Mouse (Mus musculus) left cerebral cortex, postnatal 14 days (tissue): ENCODE measurements at regions not wholly inside any gene's neighbourhood (a gene's known extent, or its start where the extent isn't known, plus 50 kb on each side); places are given as distances from the start of the nearest gene placed in this dataset.

Experiments
- DNase-seq, 2 experiments: peaks; one replicate each; pipeline ENCODE4 v3.0.0; 2021 to 2022; ENCODE audit warnings: low spot score in 2 of 2, mixed read lengths in 1 of 2
- intact Hi-C: fragments of 180-260 bp; cut with DNase I; formaldehyde crosslinking; loops from one replicate; pipeline ENCODE4 v1.15.1; 2025

- no peak for DNase-seq
- intact Hi-C loops: no loop called here
Observed at GRCm38 (mm10) chr3:41857446-41857845, 115.0 kb downstream of the D3Ertd751e start.

GRCm38 (mm10) chr3:41862674-41863073 is 120.3 kb downstream of the D3Ertd751e start:
- intact Hi-C loops: no loop called here
- no peak for DNase-seq

- DNase-seq: peak; percentile 5 to 7
- intact Hi-C loops: no loop called here
Observed at GRCm38 (mm10) chr3:41908952-41909351, 166.5 kb downstream of the D3Ertd751e start.

GRCm38 (mm10) chr3:41913190-41913589 is 170.8 kb downstream of the D3Ertd751e start:
- peak in 1 of 2 experiments; percentile 20 for DNase-seq
- intact Hi-C loops: no loop called here

- peak; percentile 6 to 41 for DNase-seq
- intact Hi-C loops: no loop called here
Observed at GRCm38 (mm10) chr3:41939843-41940242, 197.4 kb downstream of the D3Ertd751e start.

- DNase-seq: peak in 1 of 2 experiments; percentile 18
- intact Hi-C loops: no loop called here
Observed at GRCm38 (mm10) chr3:41942964-41943363, 200.6 kb downstream of the D3Ertd751e start.

- no peak for DNase-seq
- intact Hi-C loops: no loop called here
Observed at GRCm38 (mm10) chr3:41949404-41949803, 207.0 kb downstream of the D3Ertd751e start.

GRCm38 (mm10) chr3:41957385-41957784 is 215.0 kb downstream of the D3Ertd751e start:
- intact Hi-C loops: no loop called here
- DNase-seq: no peak

GRCm38 (mm10) chr3:41960209-41960608 is 217.8 kb downstream of the D3Ertd751e start:
- intact Hi-C loops: no loop called here
- DNase-seq: no peak

- intact Hi-C loops: no loop called here
Observed at GRCm38 (mm10) chr3:41962923-41963322, 220.5 kb downstream of the D3Ertd751e start.

GRCm38 (mm10) chr3:42006672-42007265 is 264.4 kb downstream of the D3Ertd751e start:
- no peak for DNase-seq
- intact Hi-C loops: no loop called here

More at GRCm38 (mm10) chr3:41962923-41963322, 220.5 kb downstream of the D3Ertd751e start:
- peak; percentile 17 to 33 for DNase-seq

- intact Hi-C loops: no loop called here
- no peak for DNase-seq
Observed at GRCm38 (mm10) chr3:42023187-42023586, 280.8 kb downstream of the D3Ertd751e start.

- peak in 1 of 2 experiments; percentile 2 for DNase-seq
Observed at GRCm38 (mm10) chr3:42039632-42040031, 297.2 kb downstream of the D3Ertd751e start.

GRCm38 (mm10) chr3:42040270-42040812 is 297.9 kb downstream of the D3Ertd751e start:
- no peak for DNase-seq
- intact Hi-C loops: no loop called here

More at GRCm38 (mm10) chr3:42039632-42040031, 297.2 kb downstream of the D3Ertd751e start:
- intact Hi-C loops: no loop called here

GRCm38 (mm10) chr3:42040959-42041358 is 298.5 kb downstream of the D3Ertd751e start:
- DNase-seq: peak in 1 of 2 experiments; percentile 9
- intact Hi-C loops: no loop called here

- DNase-seq: no peak
- intact Hi-C loops: no loop called here
Observed at GRCm38 (mm10) chr3:42057286-42057868, 315.0 kb downstream of the D3Ertd751e start.

- intact Hi-C loops: no loop called here
- DNase-seq: no peak
Observed at GRCm38 (mm10) chr3:42065093-42065935, 322.9 kb downstream of the D3Ertd751e start.

GRCm38 (mm10) chr3:42065962-42066361 is 323.6 kb downstream of the D3Ertd751e start:
- DNase-seq: no peak
- intact Hi-C loops: no loop called here

- DNase-seq: no peak
- intact Hi-C loops: no loop called here
Observed at GRCm38 (mm10) chr3:42067036-42067435, 324.6 kb downstream of the D3Ertd751e start.
